Mouse (Mus musculus): ENCODE measurements at regions not wholly inside any gene's neighbourhood (a gene's known extent, or its start where the extent isn't known, plus 50 kb on each side); places are given as distances from the start of the nearest gene placed in this dataset.

- ATAC-seq (replicated peaks; ENCODE audit: low FRiP score), result no peak
- WGBS, result 59% methylated on average over 5 of the region's 5 CpGs
- no peak overlapping the region for H3K9ac ChIP-seq (ENCODE audit: low read depth, low read length)
These were observed 180.9 kb upstream of the Tmco5 start for GRCm38 (mm10) chr2:116697542-116697941.

DNA sequence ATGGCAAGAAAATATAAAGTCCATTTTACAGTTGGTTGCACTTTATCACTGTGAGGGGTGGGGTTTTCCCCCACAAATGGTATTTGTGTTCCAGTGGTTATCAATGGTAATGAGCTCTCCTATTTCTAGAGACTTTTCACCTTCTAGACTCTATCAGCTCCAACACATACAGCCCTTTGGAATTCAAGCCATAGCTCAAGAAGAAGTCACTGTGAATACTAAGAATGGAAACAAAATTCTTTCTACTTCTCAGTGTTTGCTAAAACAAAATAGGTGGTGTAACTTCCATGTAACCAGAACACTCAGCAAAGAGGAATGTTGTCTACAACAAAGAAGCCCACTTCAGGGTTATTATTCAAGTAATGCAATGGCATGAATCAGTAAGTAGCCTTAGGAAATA lies 173.8 kb upstream of the Tmco5 start:
- no peak for DNase-seq (ENCODE audit: low spot score)
- Histone ChIP-seq H3K4me3 (ENCODE audit: low read depth, low read length) (no peak overlapping the region), H3K27me3 (replicated peaks; ENCODE audit: control insufficient read depth, insufficient read depth, low read length) (no peaks in the 10 kb centered on the region), H3K36me3 (ENCODE audit: control insufficient read depth, insufficient read depth, low read length) (no peaks in the 10 kb centered on the region), H3K4me2 (no peak overlapping the region), H3K27ac (ENCODE audit: low read depth, low read length) (no peak overlapping the region), H3K9me3 (ENCODE audit: control insufficient read depth, low read length) (no peaks in the 10 kb centered on the region), H3K4me1 (replicated peaks; ENCODE audit: control insufficient read depth, insufficient read depth, low read length) (no peaks in the 10 kb centered on the region), H3K9ac (ENCODE audit: low read depth, low read length) (no peak overlapping the region)
- no peak for ATAC-seq (replicated peaks; ENCODE audit: low FRiP score)

More at GRCm38 (mm10) chr2:116697542-116697941, 180.9 kb upstream of the Tmco5 start:
- Histone ChIP-seq H3K27me3 (replicated peaks; ENCODE audit: control insufficient read depth, insufficient read depth, low read length) (no peaks in the 10 kb centered on the region), H3K4me1 (replicated peaks; ENCODE audit: control insufficient read depth, insufficient read depth, low read length) (no peaks in the 10 kb centered on the region), H3K36me3 (ENCODE audit: control insufficient read depth, insufficient read depth, low read length) (no peaks in the 10 kb centered on the region), H3K4me3 (ENCODE audit: low read depth, low read length) (no peak overlapping the region), H3K27ac (ENCODE audit: low read depth, low read length) (no peak overlapping the region), H3K4me2 (no peak overlapping the region), H3K9me3 (ENCODE audit: control insufficient read depth, low read length) (no peaks in the 10 kb centered on the region)
- no peak for DNase-seq (ENCODE audit: low spot score)

DNA sequence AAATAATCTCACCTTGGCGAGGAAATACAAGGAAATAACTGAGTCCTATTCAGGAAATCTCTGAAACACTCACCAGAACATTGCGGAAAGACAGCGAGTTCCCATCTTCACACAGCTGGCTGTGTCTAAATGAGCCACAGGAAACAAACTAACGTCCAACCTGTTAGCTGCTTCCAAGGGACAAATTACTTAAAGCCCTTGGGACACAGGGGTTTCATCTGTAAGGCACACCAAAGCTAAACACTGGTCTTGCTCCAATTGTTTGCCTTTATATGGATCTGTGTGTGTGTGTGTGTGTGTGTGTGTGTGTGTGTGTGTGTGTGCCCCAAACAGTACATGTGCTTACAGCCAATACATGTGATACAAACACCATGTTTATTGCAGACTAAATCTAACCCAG lies 168.9 kb upstream of the Tmco5 start:
- Histone ChIP-seq H3K9ac (ENCODE audit: low read depth, low read length) (no peak overlapping the region), H3K4me1 (replicated peaks; ENCODE audit: control insufficient read depth, insufficient read depth, low read length) (no peaks in the 10 kb centered on the region), H3K4me3 (ENCODE audit: low read depth, low read length) (no peak overlapping the region), H3K27me3 (replicated peaks; ENCODE audit: control insufficient read depth, insufficient read depth, low read length) (no peaks in the 10 kb centered on the region), H3K4me2 (no peak overlapping the region), H3K36me3 (ENCODE audit: control insufficient read depth, insufficient read depth, low read length) (no peaks in the 10 kb centered on the region), H3K27ac (ENCODE audit: low read depth, low read length) (no peak overlapping the region), H3K9me3 (ENCODE audit: control insufficient read depth, low read length) (no peaks in the 10 kb centered on the region)
- DNase-seq (ENCODE audit: low spot score) (no peak), ATAC-seq (replicated peaks; ENCODE audit: low FRiP score) (no peak)
- 73% methylated on average over 4 of the region's 4 CpGs for WGBS

GRCm38 (mm10) chr2:116716529-116717201 lies 161.8 kb upstream of the Tmco5 start:
- no peaks in the 10 kb centered on the region for H3K4me1 ChIP-seq (replicated peaks; ENCODE audit: control insufficient read depth, insufficient read depth, low read length)
- H3K9me3 ChIP-seq (ENCODE audit: control insufficient read depth, low read length), result no peaks in the 10 kb centered on the region
- no peak overlapping the region for H3K27ac ChIP-seq (ENCODE audit: low read depth, low read length)
- ATAC-seq (replicated peaks; ENCODE audit: low FRiP score) (no peak), DNase-seq (ENCODE audit: low spot score) (no peak)
- H3K27me3 ChIP-seq (replicated peaks; ENCODE audit: control insufficient read depth, insufficient read depth, low read length), result no peaks in the 10 kb centered on the region
- no peaks in the 10 kb centered on the region for H3K36me3 ChIP-seq (ENCODE audit: control insufficient read depth, insufficient read depth, low read length)
- 83% methylated on average over 9 of the region's 9 CpGs for WGBS
- no peak overlapping the region for H3K9ac ChIP-seq (ENCODE audit: low read depth, low read length)
- H3K4me2 ChIP-seq, result no peak overlapping the region
- no peak overlapping the region for H3K4me3 ChIP-seq (ENCODE audit: low read depth, low read length)

DNA sequence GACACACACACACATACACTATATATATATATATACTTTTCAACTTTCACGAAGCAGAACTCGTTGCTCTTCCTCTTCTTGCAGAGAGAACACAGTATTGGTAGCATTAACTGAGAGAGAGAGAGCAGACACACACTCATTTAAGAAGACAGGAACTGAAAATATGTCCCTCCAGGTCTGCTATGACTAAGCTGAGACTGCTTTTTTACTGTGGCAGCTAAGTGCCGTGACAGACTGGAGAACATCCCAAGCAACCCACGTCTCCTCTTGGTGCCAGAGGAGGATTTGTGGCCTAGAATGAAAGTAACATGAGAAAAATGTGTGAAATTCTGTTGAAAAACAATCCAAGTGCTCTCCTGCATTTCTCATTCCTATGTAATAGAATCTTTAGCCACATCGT lies 159.9 kb upstream of the Tmco5 start:
- WGBS, result 79% methylated on average over 5 of the region's 5 CpGs
- no peaks in the 10 kb centered on the region for H3K36me3 ChIP-seq (ENCODE audit: control insufficient read depth, insufficient read depth, low read length)
- H3K27ac ChIP-seq (ENCODE audit: low read depth, low read length), result no peak overlapping the region
- H3K4me2 ChIP-seq, result no peak overlapping the region
- H3K4me3 ChIP-seq (ENCODE audit: low read depth, low read length), result no peak overlapping the region
- H3K9ac ChIP-seq (ENCODE audit: low read depth, low read length), result no peak overlapping the region
- no peaks in the 10 kb centered on the region for H3K4me1 ChIP-seq (replicated peaks; ENCODE audit: control insufficient read depth, insufficient read depth, low read length)
- no peaks in the 10 kb centered on the region for H3K27me3 ChIP-seq (replicated peaks; ENCODE audit: control insufficient read depth, insufficient read depth, low read length)
- ATAC-seq (replicated peaks; ENCODE audit: low FRiP score), result no peak
- no peaks in the 10 kb centered on the region for H3K9me3 ChIP-seq (ENCODE audit: control insufficient read depth, low read length)
- no peak for DNase-seq (ENCODE audit: low spot score)

- 39% methylated on average over 1 of the region's 1 CpGs for WGBS
- Histone ChIP-seq H3K4me1 (replicated peaks; ENCODE audit: control insufficient read depth, insufficient read depth, low read length) (no peaks in the 10 kb centered on the region), H3K4me2 (no peak overlapping the region), H3K9me3 (ENCODE audit: control insufficient read depth, low read length) (no peaks in the 10 kb centered on the region), H3K27ac (ENCODE audit: low read depth, low read length) (no peak overlapping the region), H3K27me3 (replicated peaks; ENCODE audit: control insufficient read depth, insufficient read depth, low read length) (no peaks in the 10 kb centered on the region), H3K9ac (ENCODE audit: low read depth, low read length) (no peak overlapping the region), H3K36me3 (ENCODE audit: control insufficient read depth, insufficient read depth, low read length) (no peaks in the 10 kb centered on the region), H3K4me3 (ENCODE audit: low read depth, low read length) (no peak overlapping the region)
- ATAC-seq (replicated peaks; ENCODE audit: low FRiP score) (no peak), DNase-seq (ENCODE audit: low spot score) (no peak)
These were observed 150.9 kb upstream of the Tmco5 start for GRCm38 (mm10) chr2:116727591-116727990.

DNA sequence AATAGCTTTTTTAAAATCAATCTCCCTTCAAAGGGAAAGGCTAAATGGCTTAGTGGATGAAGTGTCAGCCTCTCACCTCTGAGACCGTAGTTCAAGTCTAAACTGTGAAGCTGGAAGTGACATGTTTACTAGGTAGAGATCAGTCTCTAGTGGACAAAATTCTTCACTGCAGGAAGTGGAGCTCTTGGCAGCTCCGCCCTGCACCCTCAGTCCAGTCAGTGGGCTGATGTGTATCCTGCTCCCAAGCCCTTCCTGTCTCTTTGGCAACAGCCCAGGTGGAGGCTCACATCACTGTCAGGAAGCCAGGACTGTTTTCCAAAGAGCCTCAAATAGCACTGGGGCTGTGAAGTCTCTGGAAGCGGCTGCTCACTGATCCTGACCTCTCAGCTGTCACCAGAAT lies 142.8 kb upstream of the Tmco5 start:
- Histone ChIP-seq H3K4me1 (replicated peaks; ENCODE audit: control insufficient read depth, insufficient read depth, low read length) (no peaks in the 10 kb centered on the region), H3K9me3 (ENCODE audit: control insufficient read depth, low read length) (no peaks in the 10 kb centered on the region), H3K27ac (ENCODE audit: low read depth, low read length) (no peak overlapping the region), H3K27me3 (replicated peaks; ENCODE audit: control insufficient read depth, insufficient read depth, low read length) (no peaks in the 10 kb centered on the region), H3K4me2 (no peak overlapping the region), H3K4me3 (ENCODE audit: low read depth, low read length) (no peak overlapping the region), H3K9ac (ENCODE audit: low read depth, low read length) (no peak overlapping the region), H3K36me3 (ENCODE audit: control insufficient read depth, insufficient read depth, low read length) (no peaks in the 10 kb centered on the region)
- ATAC-seq (replicated peaks; ENCODE audit: low FRiP score) (0 out of 2 replicates have a peak, but pooled peaks have one; percentile 31), DNase-seq (ENCODE audit: low spot score) (no peak)
- 42% methylated on average over 3 of the region's 3 CpGs for WGBS

GRCm38 (mm10) chr2:116768459-116769047 lies 109.9 kb upstream of the Tmco5 start:
- Histone ChIP-seq H3K9me3 (ENCODE audit: control insufficient read depth, low read length) (no peaks in the 10 kb centered on the region), H3K27me3 (replicated peaks; ENCODE audit: control insufficient read depth, insufficient read depth, low read length) (no peaks in the 10 kb centered on the region), H3K4me1 (replicated peaks; ENCODE audit: control insufficient read depth, insufficient read depth, low read length) (no peaks in the 10 kb centered on the region), H3K36me3 (ENCODE audit: control insufficient read depth, insufficient read depth, low read length) (no peaks in the 10 kb centered on the region), H3K4me3 (ENCODE audit: low read depth, low read length) (no peak overlapping the region), H3K27ac (ENCODE audit: low read depth, low read length) (no peak overlapping the region), H3K9ac (ENCODE audit: low read depth, low read length) (no peak overlapping the region), H3K4me2 (no peak overlapping the region)
- 75% methylated on average over 15 of the region's 15 CpGs for WGBS
- ATAC-seq (replicated peaks; ENCODE audit: low FRiP score) (no peak), DNase-seq (ENCODE audit: low spot score) (no peak)

DNA sequence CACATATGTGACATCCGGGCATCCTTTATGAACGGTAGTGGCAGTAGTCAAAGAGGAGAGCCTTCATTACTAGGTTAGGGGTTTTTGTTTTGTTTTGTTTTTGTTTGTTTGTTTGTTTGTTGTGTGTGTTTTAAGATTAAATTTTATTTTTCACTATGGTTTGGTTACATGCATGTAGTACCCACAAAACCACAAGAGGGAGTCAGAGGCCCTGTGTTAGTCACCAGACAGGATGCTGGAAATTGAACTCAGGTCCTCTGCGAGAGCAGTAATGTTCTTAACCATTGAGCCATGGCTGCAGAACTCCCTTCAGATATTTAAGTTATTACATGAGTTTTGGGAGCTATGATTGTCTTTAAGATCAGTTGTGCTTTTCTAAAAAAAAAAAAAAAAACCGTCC lies 109.3 kb upstream of the Tmco5 start:
- Histone ChIP-seq H3K4me2 (no peak overlapping the region), H3K9ac (ENCODE audit: low read depth, low read length) (no peak overlapping the region), H3K4me1 (replicated peaks; ENCODE audit: control insufficient read depth, insufficient read depth, low read length) (no peaks in the 10 kb centered on the region), H3K9me3 (ENCODE audit: control insufficient read depth, low read length) (no peaks in the 10 kb centered on the region), H3K36me3 (ENCODE audit: control insufficient read depth, insufficient read depth, low read length) (no peaks in the 10 kb centered on the region), H3K27ac (ENCODE audit: low read depth, low read length) (no peak overlapping the region), H3K4me3 (ENCODE audit: low read depth, low read length) (no peak overlapping the region), H3K27me3 (replicated peaks; ENCODE audit: control insufficient read depth, insufficient read depth, low read length) (no peaks in the 10 kb centered on the region)
- 83% methylated on average over 4 of the region's 4 CpGs for WGBS
- ATAC-seq (replicated peaks; ENCODE audit: low FRiP score) (no peak), DNase-seq (ENCODE audit: low spot score) (no peak)

Data from liver, embryonic 11.5 days (tissue).